Comparison of ENCODE assay signal across 35 mouse cellular contexts in genomic region chr4:48537024-48537423, GRCm38 (mm10). TPM values are rescaled to one million over a fixed set of nuclear protein-coding genes. Genes with fewer than 3 reads are reported as not detected.
"Had no signal": no experiment of that assay in that cellular context is flagged by ENCODE, and none has a peak within 500 bp of the region (broad histone marks: within the 10 kb centered on the region; RNA-seq: fewer than 3 reads in every experiment).

No protein-coding gene starts in this region.

- H3K4me2 ChIP-seq: heart, embryonic 11.5 days; heart, embryonic 12.5 days; heart, embryonic 13.5 days; heart, embryonic 15.5 days; hindbrain, embryonic 12.5 days; hindbrain, embryonic 13.5 days; hindbrain, embryonic 14.5 days; hindbrain, embryonic 15.5 days; intestine, embryonic 15.5 days; kidney, embryonic 15.5 days had no signal

- DNase-seq: heart, postnatal 10 days; heart, postnatal 14 days; heart, postnatal 36 days; heart, postnatal 4 days; kidney, adult 11 months; kidney, adult 18-20 months; kidney, adult 2 months; kidney, adult 8-10 months; kidney, adult 9 months; kidney, postnatal 10 days; kidney, postnatal 14 days; kidney, postnatal 25 days; kidney, postnatal 36 days; kidney, postnatal 4 days; layer of hippocampus, adult 9-11 months; layer of hippocampus, postnatal 36 days had no signal

- H3K4me3 ChIP-seq: heart, embryonic 10.5 days; heart, embryonic 12.5 days; heart, embryonic 13.5 days; heart, embryonic 15.5 days; hindbrain, embryonic 10.5 days; hindbrain, embryonic 12.5 days; hindbrain, embryonic 13.5 days; hindbrain, embryonic 15.5 days; intestine, embryonic 15.5 days; kidney, embryonic 15.5 days; layer of hippocampus, adult 2 months had no signal

- H3K27ac ChIP-seq: heart, embryonic 10.5 days; heart, embryonic 13.5 days; heart, embryonic 15.5 days; hindbrain, embryonic 10.5 days; hindbrain, embryonic 12.5 days; hindbrain, embryonic 13.5 days; hindbrain, embryonic 14.5 days; hindbrain, embryonic 15.5 days; hindbrain, postnatal 0 days; intestine, embryonic 15.5 days; kidney, embryonic 15.5 days; kidney, postnatal 0 days; layer of hippocampus, adult 2 months had no signal

- ATAC-seq: hindbrain, embryonic 16.5 days; hindbrain, postnatal 0 days; inflammation-experienced regulatory T-cells, adult 6 months; intestine, embryonic 15.5 days; intestine, embryonic 16.5 days; intestine, postnatal 0 days had no signal

- H3K36me3 ChIP-seq: heart, embryonic 10.5 days; heart, embryonic 12.5 days; heart, embryonic 13.5 days; heart, embryonic 15.5 days; hindbrain, embryonic 10.5 days; hindbrain, embryonic 12.5 days; hindbrain, embryonic 13.5 days; hindbrain, embryonic 15.5 days; intestine, embryonic 15.5 days; kidney, embryonic 15.5 days had no signal

- H3K9me3 ChIP-seq: heart, embryonic 10.5 days; heart, embryonic 12.5 days; heart, embryonic 13.5 days; heart, embryonic 15.5 days; hindbrain, embryonic 10.5 days; hindbrain, embryonic 12.5 days; hindbrain, embryonic 13.5 days; hindbrain, embryonic 15.5 days; intestine, embryonic 15.5 days; kidney, embryonic 15.5 days had no signal

- H3K27me3 ChIP-seq: heart, embryonic 12.5 days; heart, embryonic 13.5 days; heart, embryonic 15.5 days; hindbrain, embryonic 12.5 days; hindbrain, embryonic 13.5 days; hindbrain, embryonic 15.5 days; intestine, embryonic 15.5 days; kidney, embryonic 15.5 days had no signal

- H3K9ac ChIP-seq: heart, embryonic 12.5 days; heart, embryonic 13.5 days; heart, embryonic 15.5 days; hindbrain, embryonic 12.5 days; hindbrain, embryonic 13.5 days; hindbrain, embryonic 14.5 days; hindbrain, embryonic 15.5 days; intestine, embryonic 15.5 days; kidney, embryonic 15.5 days had no signal

RNA-seq across cellular contexts. Expression of gene Msantd3, which starts 2.7 kb away (rescaled TPM):
- polyA plus RNA-seq: inflammation-experienced regulatory T-cells, adult 6 months had no signal

RNA-seq across cellular contexts. Expression of gene Tmeff1, which starts 48.0 kb away (rescaled TPM):
- polyA plus RNA-seq: inflammation-experienced regulatory T-cells, adult 6 months had no signal
